Mouse (Mus musculus) naive thymus-derived CD4-positive, alpha-beta T cell, adult 5 months (primary cell): ENCODE data around the gene Ddx20. TPM values are rescaled to one million over a fixed set of nuclear protein-coding genes. Genes with fewer than 3 reads are reported as not detected.

Source experiments
- polyA plus RNA-seq: library from polyadenylated mRNA; unstranded; fragments of 100-300 nt; shearing (Covaris generic); gene quantifications from one replicate; pipeline ENCODE4 v1.2.1, GENCODE M21; 2017

Gene Ddx20
- polyA plus RNA-seq = 14.2 TPM

DNA sequence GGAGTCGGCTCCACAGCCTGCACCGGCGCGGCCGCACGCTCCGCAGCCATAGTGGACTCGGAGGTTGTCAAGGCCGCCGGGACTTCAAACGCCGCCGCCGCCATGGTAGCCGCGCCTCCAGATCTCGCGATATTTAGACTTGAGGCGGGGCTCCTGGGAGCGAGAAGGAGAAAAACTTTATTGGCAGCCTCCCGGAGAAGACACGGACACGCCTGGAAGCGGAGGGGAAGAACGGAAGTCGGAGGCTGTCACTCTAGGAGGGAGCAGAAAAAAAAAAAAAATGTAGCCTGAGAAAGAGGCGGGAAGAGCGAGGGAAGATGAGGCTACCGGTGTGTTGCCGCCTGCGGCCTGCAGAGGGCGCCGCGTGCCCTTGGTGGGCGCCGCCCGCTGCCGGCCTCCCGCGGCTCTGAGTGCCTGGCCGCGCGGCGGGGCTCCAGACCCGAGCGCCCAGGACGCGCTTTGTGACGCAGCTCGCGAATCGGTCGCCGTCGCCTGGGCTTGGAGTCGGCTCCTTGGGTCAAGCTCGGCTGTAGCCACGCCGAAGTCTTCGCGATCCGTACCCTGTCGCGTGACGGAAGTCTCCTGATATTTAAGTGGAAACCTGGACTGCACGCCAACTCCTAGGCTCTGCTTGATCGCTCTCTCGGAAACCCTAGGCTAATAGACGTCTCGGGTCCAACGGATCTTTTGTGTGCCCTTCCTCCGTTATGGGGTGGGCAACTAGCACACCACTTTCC is at the start of gene Ddx20:
Gene Ddx20, minus strand, starts transcription at position 251 of the 737 bp plus-strand sequence.

GRCm38 (mm10) chr3:105704031-105705008 is 16.9 kb upstream of the Ddx20 start, which contains the start of gene Inka2:
Gene Inka2, plus strand, starts transcription at chr3:105704599.

Other genes with a start within 250 kb of the Ddx20 start
- gene Kcnd3, start 235.2 kb downstream of the Ddx20 start, polyA plus RNA-seq = not detected
- 0.31 TPM for gene Inka2, start 17.0 kb upstream of the Ddx20 start, polyA plus RNA-seq
- 181 TPM for gene Rap1a, start 113.8 kb upstream of the Ddx20 start, polyA plus RNA-seq
- gene Adora3, start 183.3 kb upstream of the Ddx20 start, polyA plus RNA-seq = not detected
- not detected for gene Tmigd3, start 183.3 kb upstream of the Ddx20 start, polyA plus RNA-seq
- gene I830077J02Rik, start 245.1 kb upstream of the Ddx20 start, polyA plus RNA-seq = 0.42 TPM